Mouse (Mus musculus) adrenal gland, adult 8-10 months (tissue): ENCODE data around the gene Daam2. TPM values are rescaled to one million over a fixed set of nuclear protein-coding genes. Genes with fewer than 3 reads are reported as not detected.

Experiments
- DNase-seq: peaks from one replicate; pipeline ENCODE4 v3.0.0; 2022
- total RNA-seq, 4 experiments: library from RNA; stranded (reverse); gene quantifications; 2 replicates each; pipeline ENCODE4 v1.2.4; 2022

Gene Daam2
- total RNA-seq, 4 experiments from 2014 or later: 30.1 to 38.9 (median 36.7) TPM

GRCm38 (mm10) chr17:49530215-49530614, 33.9 kb downstream of the Daam2 start:
- DNase-seq: no peak

GRCm38 (mm10) chr17:49528503-49529205, 35.5 kb downstream of the Daam2 start:
- no peak for DNase-seq

- no peak for DNase-seq
Measured at GRCm38 (mm10) chr17:49528033-49528432, 36.1 kb downstream of the Daam2 start.

GRCm38 (mm10) chr17:49526566-49526965, 37.6 kb downstream of the Daam2 start:
- DNase-seq: no peak

GRCm38 (mm10) chr17:49525911-49526310, 38.2 kb downstream of the Daam2 start:
- DNase-seq: no peak

- DNase-seq: no peak
Measured at GRCm38 (mm10) chr17:49524584-49524983, 39.6 kb downstream of the Daam2 start.

GRCm38 (mm10) chr17:49522435-49522834, 41.7 kb downstream of the Daam2 start:
- no peak for DNase-seq

- DNase-seq: no peak
Measured at GRCm38 (mm10) chr17:49522002-49522401, 42.1 kb downstream of the Daam2 start.

- DNase-seq: no peak
Measured at GRCm38 (mm10) chr17:49520674-49521073, 43.5 kb downstream of the Daam2 start.

GRCm38 (mm10) chr17:49519576-49520247, 44.4 kb downstream of the Daam2 start:
- DNase-seq: no peak

GRCm38 (mm10) chr17:49517091-49517490, 47.1 kb downstream of the Daam2 start:
- no peak for DNase-seq

GRCm38 (mm10) chr17:49515678-49516077, 48.5 kb downstream of the Daam2 start:
- DNase-seq: no peak

GRCm38 (mm10) chr17:49515141-49515540, 49.0 kb downstream of the Daam2 start:
- no peak for DNase-seq

GRCm38 (mm10) chr17:49512671-49513085, 51.5 kb downstream of the Daam2 start:
- DNase-seq: peak; percentile 27

GRCm38 (mm10) chr17:49509431-49509830, 54.7 kb downstream of the Daam2 start:
- DNase-seq: no peak

GRCm38 (mm10) chr17:49503246-49503900, 60.8 kb downstream of the Daam2 start:
- no peak for DNase-seq

GRCm38 (mm10) chr17:49500234-49500633, 63.9 kb downstream of the Daam2 start:
- DNase-seq: peak; percentile 38

- no peak for DNase-seq
Measured at GRCm38 (mm10) chr17:49499635-49500034, 64.5 kb downstream of the Daam2 start.

- DNase-seq: no peak
Measured at GRCm38 (mm10) chr17:49498169-49498568, 66.0 kb downstream of the Daam2 start.

GRCm38 (mm10) chr17:49493276-49493675, 70.9 kb downstream of the Daam2 start:
- no peak for DNase-seq

GRCm38 (mm10) chr17:49489098-49489497, 75.0 kb downstream of the Daam2 start:
- DNase-seq: no peak

GRCm38 (mm10) chr17:49484435-49484834, 79.7 kb downstream of the Daam2 start:
- no peak for DNase-seq

- DNase-seq: no peak
Measured at GRCm38 (mm10) chr17:49481876-49482275, 82.3 kb downstream of the Daam2 start.

- DNase-seq: no peak
Measured at GRCm38 (mm10) chr17:49477370-49477769, 86.8 kb downstream of the Daam2 start.
